Mouse (Mus musculus): ENCODE results near the gene Glb1l3.
"Not testable (repeated sequence)": the region's sequence is repeated elsewhere in the genome, so short reads cannot be mapped to it uniquely, and the experiment has no call there.

Glb1l3 gene

GRCm38 (mm10) chr9:26860751-26861150, at the start of gene Glb1l3:
Gene Glb1l3 (minus strand): TSS chr9:26860890.
- no peak for DNase-seq (ENCODE audit: low spot score)

GRCm38 (mm10) chr9:26869856-26870255, 9.2 kb upstream of the Glb1l3 start:
- DNase-seq (ENCODE audit: low spot score) = not testable (repeated sequence)

- DNase-seq (ENCODE audit: low spot score) = no peak
Observed at GRCm38 (mm10) chr9:26831089-26831488, 29.6 kb downstream of the Glb1l3 start.

GRCm38 (mm10) chr9:26819942-26820341, 40.7 kb downstream of the Glb1l3 start:
- DNase-seq (ENCODE audit: low spot score) = no peak

- no peak for DNase-seq (ENCODE audit: low spot score)
Observed at GRCm38 (mm10) chr9:26808735-26809134, 52.0 kb downstream of the Glb1l3 start.

GRCm38 (mm10) chr9:26805935-26806666, 54.6 kb downstream of the Glb1l3 start, which contains the start of gene Glb1l2:
Gene Glb1l2 (minus strand): TSS chr9:26806468.
- peak; percentile 98 for DNase-seq (ENCODE audit: low spot score)

GRCm38 (mm10) chr9:26804321-26804720, 56.4 kb downstream of the Glb1l3 start:
- peak; percentile 54 for DNase-seq (ENCODE audit: low spot score)

- DNase-seq (ENCODE audit: low spot score) = no peak
Observed at GRCm38 (mm10) chr9:26800357-26800756, 60.3 kb downstream of the Glb1l3 start.

- no peak for DNase-seq (ENCODE audit: low spot score)
Observed at GRCm38 (mm10) chr9:26798731-26799130, 62.0 kb downstream of the Glb1l3 start.

- no peak for DNase-seq (ENCODE audit: low spot score)
Observed at GRCm38 (mm10) chr9:26798205-26798604, 62.5 kb downstream of the Glb1l3 start.

GRCm38 (mm10) chr9:26792829-26793228, 67.9 kb downstream of the Glb1l3 start:
- no peak for DNase-seq (ENCODE audit: low spot score)

GRCm38 (mm10) chr9:26783414-26783975, 77.2 kb downstream of the Glb1l3 start:
- DNase-seq (ENCODE audit: low spot score) = no peak

GRCm38 (mm10) chr9:26778421-26778820, 82.3 kb downstream of the Glb1l3 start:
- no peak for DNase-seq (ENCODE audit: low spot score)

- peak; percentile 88 for DNase-seq (ENCODE audit: low spot score)
Observed at GRCm38 (mm10) chr9:26776122-26776902, 84.4 kb downstream of the Glb1l3 start.

GRCm38 (mm10) chr9:26775700-26776099, 85.0 kb downstream of the Glb1l3 start:
- no peak for DNase-seq (ENCODE audit: low spot score)

GRCm38 (mm10) chr9:26768181-26768580, 92.5 kb downstream of the Glb1l3 start:
- no peak for DNase-seq (ENCODE audit: low spot score)

All from retina, embryonic 14.5 days (tissue).